Mouse (Mus musculus) bone marrow macrophage, adult 2 months (primary cell): ENCODE results near the gene Tdp1.

Source experiments
- CTCF ChIP-seq: IDR thresholded peaks from 2 replicates; pipeline ENCODE4 v1.5.1; 2012; ENCODE audit warnings: low read depth, mild to moderate bottlenecking, low read length, moderate library complexity
- POLR2A ChIP-seq: IDR thresholded peaks from 2 replicates; pipeline ENCODE4 v1.6.1; 2012; ENCODE audit warnings: mild to moderate bottlenecking, low read depth, low read length, borderline replicate concordance

- TF ChIP-seq CTCF (no peak), POLR2A (no peak)
Observed at GRCm38 (mm10) chr12:99960675-99961074, 76.4 kb downstream of the Tdp1 start.
